Mouse (Mus musculus): ENCODE measurements around the gene Gm20708. TPM values are rescaled to one million over a fixed set of nuclear protein-coding genes. Genes with fewer than 3 reads are reported as not detected.

Gm20708 gene
- polyA plus RNA-seq, 1 experiment: not detected

DNA sequence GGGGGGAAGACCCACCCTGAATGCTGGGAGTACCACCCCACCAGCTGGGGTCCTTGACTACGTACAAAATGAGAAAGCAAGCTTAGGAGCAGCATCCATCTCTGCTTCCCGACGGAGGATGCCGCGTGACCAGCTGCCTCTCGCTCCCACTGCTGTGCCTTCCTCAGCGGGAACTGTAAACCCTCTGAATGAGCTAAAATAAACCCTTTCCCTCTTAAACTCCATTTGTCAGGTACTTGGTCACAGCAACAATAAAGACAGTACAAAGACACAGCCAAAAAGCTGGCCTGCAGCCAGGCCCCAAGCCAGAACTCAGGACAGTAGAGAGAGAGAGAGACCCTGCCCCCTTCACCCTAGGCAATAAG, 39.8 kb upstream of the Gm20708 start:
- 83% methylated on average over 7 of the region's 7 CpGs for WGBS
- Histone ChIP-seq H3K4me3 (replicated peaks; ENCODE audit: extremely low read depth, low read depth, low read length) (no peak overlapping the region), H3K4me1 (ENCODE audit: control insufficient read depth, insufficient read depth, low read length) (peaks cover 6% of the 10 kb centered on the region; the same call in 1 of the 2 replicates)
- no peak for TF ChIP-seq POLR2A (IDR thresholded peaks at IDR 0.05; ENCODE audit: borderline replicate concordance, extremely low read depth, low read depth, low read length)
- TF ChIP-seq CTCF (IDR thresholded peaks at IDR 0.05; ENCODE audit: insufficient read depth, low read length): no peak
- DNase-seq: no peak

DNA sequence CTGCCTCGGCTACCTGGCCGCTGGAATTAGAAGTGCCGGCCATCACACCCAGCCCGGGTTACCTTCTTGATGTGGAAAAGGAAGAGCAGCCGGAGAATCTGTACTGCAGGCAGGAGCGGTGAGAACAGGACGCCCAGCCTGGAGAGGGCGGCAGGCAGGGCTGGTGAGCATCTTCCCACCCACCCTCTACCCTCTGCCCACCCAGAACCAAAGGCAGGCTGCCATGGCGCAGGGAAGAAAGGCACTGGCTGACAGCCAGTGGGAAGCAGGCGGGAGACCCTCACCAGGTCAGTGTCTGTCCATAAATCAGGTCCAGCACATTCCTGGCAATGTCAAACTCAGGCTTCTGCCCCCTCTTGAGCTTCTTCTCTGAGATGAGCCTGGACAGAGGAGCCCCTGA, 39.1 kb upstream of the Gm20708 start:
- no peak for TF ChIP-seq POLR2A (IDR thresholded peaks at IDR 0.05; ENCODE audit: borderline replicate concordance, extremely low read depth, low read depth, low read length)
- TF ChIP-seq CTCF (IDR thresholded peaks at IDR 0.05; ENCODE audit: insufficient read depth, low read length): no peak
- WGBS: 88% methylated on average over 10 of the region's 10 CpGs
- no peak overlapping the region for H3K4me3 ChIP-seq (replicated peaks; ENCODE audit: extremely low read depth, low read depth, low read length)
- peaks cover 6% of the 10 kb centered on the region; the same call in 1 of the 2 replicates for H3K4me1 ChIP-seq (ENCODE audit: control insufficient read depth, insufficient read depth, low read length)
- no peak for DNase-seq

DNA sequence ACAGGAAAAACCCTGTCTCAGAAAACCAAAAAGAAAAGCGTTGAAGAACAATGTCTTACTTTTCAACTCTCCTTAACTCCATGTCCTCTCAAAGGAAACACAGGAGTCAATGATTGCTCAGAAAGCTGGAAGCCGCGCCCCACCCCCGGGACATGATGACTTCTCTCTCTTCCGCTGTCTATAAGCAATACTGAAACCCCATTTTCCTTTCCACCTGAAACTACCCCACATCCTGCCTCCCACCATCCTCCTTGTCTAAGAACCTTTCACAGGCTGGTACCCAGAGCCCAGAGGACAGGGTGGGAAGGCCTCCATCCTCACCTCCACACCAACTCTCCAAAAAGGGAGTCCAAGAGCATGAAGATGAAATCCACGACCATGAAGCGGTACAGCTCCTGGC, 37.1 kb upstream of the Gm20708 start:
- Histone ChIP-seq H3K4me3 (replicated peaks; ENCODE audit: extremely low read depth, low read depth, low read length) (no peak overlapping the region), H3K4me1 (ENCODE audit: control insufficient read depth, insufficient read depth, low read length) (peaks cover 6% of the 10 kb centered on the region; the same call in 1 of the 2 replicates)
- TF ChIP-seq CTCF (IDR thresholded peaks at IDR 0.05; ENCODE audit: insufficient read depth, low read length) (no peak), POLR2A (IDR thresholded peaks at IDR 0.05; ENCODE audit: borderline replicate concordance, extremely low read depth, low read depth, low read length) (no peak)
- 91% methylated on average over 7 of the region's 7 CpGs for WGBS
- DNase-seq: no peak

DNA sequence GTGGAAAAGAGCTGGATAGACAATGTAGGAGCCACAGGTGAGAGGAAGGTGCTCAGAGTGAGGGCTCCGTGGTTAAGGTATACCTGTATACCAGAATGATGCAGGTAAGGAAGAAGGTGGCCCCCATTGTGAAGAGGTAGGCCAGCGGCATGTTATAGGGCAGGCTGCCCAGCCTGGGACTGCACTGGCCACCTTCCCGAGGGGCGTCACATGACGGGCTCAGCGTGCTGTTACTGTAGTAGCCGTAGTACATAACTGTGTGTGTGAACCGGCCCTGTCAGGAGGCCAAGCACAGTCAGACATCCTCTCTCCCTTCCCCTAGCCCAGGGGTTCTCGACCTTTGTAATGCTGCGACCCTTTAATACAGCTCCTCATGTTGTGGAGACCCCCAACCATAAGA, 34.5 kb upstream of the Gm20708 start:
- Histone ChIP-seq H3K4me1 (ENCODE audit: control insufficient read depth, insufficient read depth, low read length) (peaks cover 7% of the 10 kb centered on the region), H3K4me3 (replicated peaks; ENCODE audit: extremely low read depth, low read depth, low read length) (no peak overlapping the region)
- no peak for TF ChIP-seq CTCF (IDR thresholded peaks at IDR 0.05; ENCODE audit: insufficient read depth, low read length)
- TF ChIP-seq POLR2A (IDR thresholded peaks at IDR 0.05; ENCODE audit: borderline replicate concordance, extremely low read depth, low read depth, low read length): no peak
- WGBS: 90% methylated on average over 10 of the region's 10 CpGs
- DNase-seq: no peak

DNA sequence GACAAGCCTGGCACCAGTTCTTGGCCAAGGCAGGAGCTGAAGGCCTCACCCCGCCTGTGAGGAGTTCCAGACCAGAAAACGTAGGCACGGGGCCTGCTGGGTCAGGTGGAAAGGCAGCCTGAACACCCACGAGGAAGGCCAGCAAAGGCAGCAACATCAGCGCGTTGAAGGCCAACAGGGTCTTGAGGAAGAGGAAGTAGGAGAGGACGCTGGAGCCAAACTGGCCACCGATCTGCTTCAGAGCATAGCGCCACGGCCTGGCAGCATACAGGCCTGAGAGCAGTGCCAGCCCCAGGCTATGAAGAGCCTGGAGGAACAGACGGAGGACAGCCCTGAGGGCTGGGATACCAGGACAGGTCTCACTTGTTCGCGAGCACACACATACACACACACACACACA, 33.9 kb upstream of the Gm20708 start:
- no peak overlapping the region for H3K4me3 ChIP-seq (replicated peaks; ENCODE audit: extremely low read depth, low read depth, low read length)
- peaks cover 7% of the 10 kb centered on the region for H3K4me1 ChIP-seq (ENCODE audit: control insufficient read depth, insufficient read depth, low read length)
- 84% methylated on average over 13 of the region's 13 CpGs for WGBS
- TF ChIP-seq CTCF (IDR thresholded peaks at IDR 0.05; ENCODE audit: insufficient read depth, low read length): no peak
- no peak for TF ChIP-seq POLR2A (IDR thresholded peaks at IDR 0.05; ENCODE audit: borderline replicate concordance, extremely low read depth, low read depth, low read length)
- DNase-seq: no peak

DNA sequence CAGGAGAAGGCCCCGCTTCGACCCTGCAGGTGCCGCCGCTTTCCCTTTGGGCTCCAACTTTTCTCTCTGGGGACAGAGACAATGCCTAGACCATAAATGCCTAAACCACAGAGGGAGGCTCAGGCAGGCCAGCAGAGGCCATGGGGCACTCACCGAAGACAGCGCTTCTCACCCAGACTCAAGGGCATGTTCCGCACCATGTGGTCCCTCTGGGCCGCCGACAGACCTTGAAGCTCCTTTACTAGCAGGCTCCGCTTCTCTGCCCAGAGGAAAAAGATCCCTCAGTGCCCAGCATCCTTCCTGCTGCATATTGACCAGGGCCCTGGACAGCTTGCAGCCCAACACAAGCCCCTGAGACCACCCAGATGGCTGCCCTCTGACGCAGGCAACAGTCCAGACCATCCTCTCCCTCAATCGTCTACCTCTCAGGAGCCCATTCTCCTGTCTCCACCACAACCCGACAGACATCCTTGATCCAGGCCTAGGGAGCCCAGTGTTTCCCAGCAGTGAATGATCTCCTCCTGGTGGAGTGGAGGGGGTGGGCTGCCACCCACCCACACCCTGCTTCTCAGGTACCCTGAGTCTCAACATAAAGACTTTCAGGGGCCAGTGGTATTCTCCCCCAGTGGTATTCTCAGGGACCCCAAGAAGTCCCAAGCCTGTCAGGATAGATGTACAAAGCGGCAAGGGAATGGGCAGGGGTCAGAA, 33.2 kb upstream of the Gm20708 start:
- peaks cover 7% of the 10 kb centered on the region for H3K4me1 ChIP-seq (ENCODE audit: control insufficient read depth, insufficient read depth, low read length)
- DNase-seq: no peak
- 92% methylated on average over 14 of the region's 14 CpGs for WGBS
- TF ChIP-seq CTCF (IDR thresholded peaks at IDR 0.05; ENCODE audit: insufficient read depth, low read length) (no peak), POLR2A (IDR thresholded peaks at IDR 0.05; ENCODE audit: borderline replicate concordance, extremely low read depth, low read depth, low read length) (no peak)
- no peak overlapping the region for H3K4me3 ChIP-seq (replicated peaks; ENCODE audit: extremely low read depth, low read depth, low read length)

DNA sequence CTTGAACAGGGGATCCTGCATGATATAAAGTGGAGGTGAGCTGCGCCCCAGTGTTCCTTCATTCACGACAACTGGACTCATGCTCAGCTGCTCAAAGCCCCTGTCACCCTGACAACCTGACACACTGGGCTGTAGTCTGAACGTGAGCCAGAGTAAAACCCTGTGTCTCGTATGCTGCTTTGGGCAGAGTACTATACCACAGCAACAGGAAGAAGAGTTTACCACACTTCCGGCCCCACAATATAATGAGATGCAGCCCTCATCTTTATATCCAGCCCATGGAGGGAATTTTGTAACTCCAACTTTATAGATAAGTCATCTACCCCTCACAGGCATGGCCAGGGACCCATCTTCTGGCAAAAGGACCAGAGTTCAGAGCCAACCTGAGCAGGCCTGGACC, 32.4 kb upstream of the Gm20708 start:
- H3K4me3 ChIP-seq (replicated peaks; ENCODE audit: extremely low read depth, low read depth, low read length): no peak overlapping the region
- 74% methylated on average over 5 of the region's 5 CpGs for WGBS
- DNase-seq: no peak
- TF ChIP-seq CTCF (IDR thresholded peaks at IDR 0.05; ENCODE audit: insufficient read depth, low read length) (no peak), POLR2A (IDR thresholded peaks at IDR 0.05; ENCODE audit: borderline replicate concordance, extremely low read depth, low read depth, low read length) (no peak)
- peaks cover 9% of the 10 kb centered on the region for H3K4me1 ChIP-seq (ENCODE audit: control insufficient read depth, insufficient read depth, low read length)

DNA sequence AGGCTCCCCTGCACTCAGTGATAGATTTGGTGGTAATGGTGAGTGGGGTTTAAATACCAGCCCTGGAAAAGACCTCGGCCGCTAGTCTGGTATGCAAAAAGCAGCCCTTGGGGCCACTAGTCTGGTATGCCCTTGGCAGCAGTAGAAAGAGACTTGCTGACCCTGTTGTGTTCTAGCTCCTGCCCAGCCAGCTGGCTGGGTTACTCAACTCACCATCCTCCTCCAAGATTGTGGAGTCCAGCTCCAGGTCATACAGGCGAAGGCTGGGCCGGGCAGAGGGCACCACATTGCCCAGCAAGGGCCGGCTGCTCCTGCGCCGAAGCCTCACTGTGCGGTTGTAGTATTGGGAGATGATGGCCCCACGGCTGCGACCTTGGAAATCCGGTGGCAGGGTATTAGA, 31.4 kb upstream of the Gm20708 start:
- Histone ChIP-seq H3K4me3 (replicated peaks; ENCODE audit: extremely low read depth, low read depth, low read length) (no peak overlapping the region), H3K4me1 (ENCODE audit: control insufficient read depth, insufficient read depth, low read length) (peaks cover 9% of the 10 kb centered on the region)
- TF ChIP-seq POLR2A (IDR thresholded peaks at IDR 0.05; ENCODE audit: borderline replicate concordance, extremely low read depth, low read depth, low read length): no peak
- no peak for TF ChIP-seq CTCF (IDR thresholded peaks at IDR 0.05; ENCODE audit: insufficient read depth, low read length)
- no peak for DNase-seq
- WGBS: 82% methylated on average over 11 of the region's 11 CpGs

DNA sequence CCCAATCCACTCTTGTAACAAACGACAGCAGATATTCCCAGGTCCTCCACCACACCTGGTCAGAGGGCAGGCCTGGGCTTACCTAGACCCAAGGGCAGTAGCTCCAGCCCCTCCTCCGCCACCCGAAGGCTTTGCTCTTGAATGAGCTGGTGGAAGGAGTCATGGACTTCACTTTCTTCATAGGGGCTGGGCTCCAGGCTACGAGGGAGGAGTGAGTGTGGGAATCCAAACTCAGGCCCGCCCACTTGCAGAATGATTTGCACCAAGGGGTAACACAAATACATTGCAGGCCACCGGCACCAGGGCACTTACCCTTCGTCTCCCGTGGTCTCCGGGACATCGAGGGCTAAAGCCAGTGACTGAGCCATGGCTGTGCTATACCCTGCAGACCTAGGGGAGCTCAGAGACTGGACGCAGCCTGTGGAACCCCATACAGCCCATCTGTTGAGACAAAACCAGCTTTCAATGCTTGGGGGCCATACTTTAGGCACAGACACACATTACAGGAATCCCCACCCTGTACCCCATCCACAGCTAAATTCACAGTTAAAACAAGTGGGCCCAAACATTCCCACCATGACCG, 30.5 kb upstream of the Gm20708 start:
- TF ChIP-seq CTCF (IDR thresholded peaks at IDR 0.05; ENCODE audit: insufficient read depth, low read length): no peak
- peak; percentile 43; the same call in 1 of the 2 replicates for TF ChIP-seq POLR2A (IDR thresholded peaks at IDR 0.05; ENCODE audit: borderline replicate concordance, extremely low read depth, low read depth, low read length)
- Histone ChIP-seq H3K4me3 (replicated peaks; ENCODE audit: extremely low read depth, low read depth, low read length) (peak overlapping the region; percentile 58), H3K4me1 (ENCODE audit: control insufficient read depth, insufficient read depth, low read length) (peaks cover 9% of the 10 kb centered on the region)
- WGBS: 26% methylated on average over 12 of the region's 12 CpGs
- DNase-seq: peak; percentile 33

Measured in lung, adult 2 months (tissue).